Mouse (Mus musculus) hindbrain, embryonic 14.5 days (tissue): ENCODE results near the gene Rilpl1. TPM values are rescaled to one million over a fixed set of nuclear protein-coding genes. Genes with fewer than 3 reads are reported as not detected.

ENCODE experiments used
- polyA plus RNA-seq: library from polyadenylated mRNA; unstranded; fragments of >200 nt; fragmentation: Nextera tagmentation; extraction: Ambion mirVana; gene quantifications from 2 replicates; pipeline ENCODE4 v1.2.1, GENCODE M21; 2014

Gene Rilpl1
- polyA plus RNA-seq, 1 experiment from 2014 or later = 13.2 TPM

Other genes with a start within 250 kb of the Rilpl1 start
- 10.1 and 12.6 TPM in 2 replicates for gene Mphosph9, start 203.4 kb downstream of the Rilpl1 start, polyA plus RNA-seq
- 9.4 and 10.2 TPM in 2 replicates for gene 2810006K23Rik, start 203.3 kb downstream of the Rilpl1 start, polyA plus RNA-seq
- 59.5 and 70.7 TPM in 2 replicates for gene Cdk2ap1, start 168.3 kb downstream of the Rilpl1 start, polyA plus RNA-seq
- gene Sbno1, start 105.4 kb downstream of the Rilpl1 start, polyA plus RNA-seq = 87.6 and 89.3 TPM in 2 replicates
- gene Kmt5a, start 91.5 kb downstream of the Rilpl1 start, polyA plus RNA-seq = 23.1 and 23.2 TPM in 2 replicates
- gene Rilpl2, start 53.0 kb downstream of the Rilpl1 start, polyA plus RNA-seq = 28.5 and 29.7 TPM in 2 replicates
- 8.5 and 9.0 TPM in 2 replicates for gene Snrnp35, start 48.3 kb downstream of the Rilpl1 start, polyA plus RNA-seq
- 354 and 374 TPM in 2 replicates for gene Tmed2, start 9.3 kb upstream of the Rilpl1 start, polyA plus RNA-seq
- gene Ddx55, start 21.5 kb upstream of the Rilpl1 start, polyA plus RNA-seq = 18.8 and 22.7 TPM in 2 replicates
- 67.8 TPM in 2 replicates for gene Eif2b1, start 47.7 kb upstream of the Rilpl1 start, polyA plus RNA-seq
- 40.7 and 48.0 TPM in 2 replicates for gene Gtf2h3, start 47.7 kb upstream of the Rilpl1 start, polyA plus RNA-seq
- gene Atp6v0a2, start 97.2 kb upstream of the Rilpl1 start, polyA plus RNA-seq = 37.3 and 38.1 TPM in 2 replicates
- 0.09 and 0.24 TPM in 2 replicates for gene Dnah10, start 193.7 kb upstream of the Rilpl1 start, polyA plus RNA-seq